Mouse (Mus musculus) intestine, embryonic 14.5 days (tissue): ENCODE measurements around the gene Large1. TPM values are rescaled to one million over a fixed set of nuclear protein-coding genes. Genes with fewer than 3 reads are reported as not detected.
A peak's percentile ranks its signal among the peaks of the same experiment; 100 is the strongest.

ENCODE experiments used
- ATAC-seq: fragments of 200-750 bp; cut with Nextera tagmentation; replicated peaks from 2 replicates; pipeline ENCODE4 v1.8.0; 2017; ENCODE audit warnings: low read depth, moderate number of reproducible peaks, moderate TSS enrichment, moderate library complexity; ENCODE audit not compliant: low FRiP score, low TSS enrichment
- DNase-seq: peaks from one replicate; pipeline ENCODE4 v3.0.0-alpha.2; 2018; ENCODE audit warnings: low spot score
- H3K27ac ChIP-seq: fragments of 300-500 bp; sonication (generic); 2 replicates; pipeline ENCODE4 v1.5.1; 2014; ENCODE audit warnings: low read depth, mild to moderate bottlenecking, control low read depth
- H3K27me3 ChIP-seq: fragments of 300-500 bp; sonication (generic); replicated peaks from 2 replicates; pipeline ENCODE4 v1.6.1; 2014; ENCODE audit warnings: low read length, control low read depth; ENCODE audit not compliant: control insufficient read depth, insufficient read depth
- H3K36me3 ChIP-seq: fragments of 300-500 bp; sonication (generic); 2 replicates; pipeline ENCODE4 v1.6.1; 2014; ENCODE audit warnings: low read length, control low read depth; ENCODE audit not compliant: control insufficient read depth, insufficient read depth
- H3K4me1 ChIP-seq: fragments of 300-500 bp; sonication (generic); replicated peaks from 2 replicates; pipeline ENCODE4 v1.6.1; 2014; ENCODE audit warnings: low read length, control low read depth, mixed read lengths; ENCODE audit not compliant: control insufficient read depth, insufficient read depth
- H3K4me2 ChIP-seq: fragments of 300-500 bp; sonication (generic); 2 replicates; pipeline ENCODE4 v1.6.1; 2014; ENCODE audit warnings: low read length
- H3K4me3 ChIP-seq: fragments of 300-500 bp; sonication (generic); 2 replicates; pipeline ENCODE4 v1.5.1; 2014; ENCODE audit warnings: low read depth, low read length, control low read depth, mixed read lengths
- H3K9ac ChIP-seq: fragments of 300-500 bp; sonication (generic); 2 replicates; pipeline ENCODE4 v1.6.1; 2014; ENCODE audit warnings: mild to moderate bottlenecking, low read length
- H3K9me3 ChIP-seq: fragments of 300-500 bp; sonication (generic); 2 replicates; pipeline ENCODE4 v1.6.1; 2016; ENCODE audit warnings: low read length, control low read depth; ENCODE audit not compliant: control insufficient read depth
- WGBS: fragments of 180-500 bp; shearing (Covaris S2); extraction: QIAGEN DNeasy Blood & Tissue Kit; methylation state at CpG from one replicate; pipeline ENCODE4 v1.1.7; 2014; 5-methylcytosine and 5-hydroxymethylcytosine counted together
- polyA plus RNA-seq: library from polyadenylated mRNA; unstranded; fragments of >200 nt; fragmentation: Nextera tagmentation; extraction: Ambion mirVana; gene quantifications from 2 replicates; pipeline ENCODE4 v1.2.1, GENCODE M21; 2014

Large1 gene
- polyA plus RNA-seq, 1 experiment from 2014 or later: 14.6 TPM

DNA sequence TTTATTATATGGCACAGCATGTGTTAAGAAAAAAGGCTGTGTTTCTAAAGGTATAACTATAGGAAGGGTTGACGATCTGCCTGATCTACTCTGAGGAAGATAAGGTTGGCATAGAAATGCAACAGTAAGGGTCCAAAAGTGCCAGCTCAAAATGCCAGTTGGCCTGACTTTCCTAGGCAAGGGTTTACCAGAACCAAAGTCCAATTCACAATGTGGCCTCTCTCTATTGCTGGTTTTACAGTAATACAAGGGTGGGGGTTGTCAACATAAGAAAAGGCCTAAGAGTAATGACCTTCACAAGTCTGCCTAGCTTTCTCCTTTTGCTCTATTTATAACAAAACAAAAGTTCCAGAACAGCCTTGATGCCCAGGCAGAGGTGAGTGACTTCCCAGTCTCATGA lies 166.0 kb downstream of the Large1 start:
- Histone ChIP-seq H3K4me1 (no peaks in the 10 kb centered on the region), H3K27ac (no peak overlapping the region), H3K4me2 (no peak overlapping the region), H3K9me3 (no peaks in the 10 kb centered on the region), H3K27me3 (no peaks in the 10 kb centered on the region), H3K36me3 (no peaks in the 10 kb centered on the region), H3K9ac (no peak overlapping the region), H3K4me3 (no peak overlapping the region)
- no peak for DNase-seq
- ATAC-seq: no peak
- WGBS: 96% methylated on average over 1 of the region's 1 CpGs

DNA sequence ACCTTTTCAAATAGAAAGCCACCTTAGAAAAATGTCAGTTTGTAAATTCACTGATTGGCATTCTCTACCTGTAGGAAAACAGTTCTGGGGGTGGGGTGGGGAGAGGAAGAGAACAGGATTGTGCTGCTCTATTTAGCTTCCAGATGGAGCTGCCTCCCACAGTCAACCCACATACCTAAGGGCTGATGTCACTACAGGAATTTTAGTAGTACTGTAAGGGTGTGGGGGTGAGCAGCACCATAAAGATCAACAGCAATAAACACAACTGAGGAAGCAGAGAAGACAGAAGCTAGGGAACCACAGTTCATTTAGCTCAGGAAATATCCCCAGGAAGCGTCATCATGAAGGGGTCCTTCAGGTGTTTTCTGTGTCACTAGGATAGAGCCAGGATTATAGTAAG lies 174.9 kb downstream of the Large1 start:
- Histone ChIP-seq H3K9me3 (no peaks in the 10 kb centered on the region), H3K4me1 (no peaks in the 10 kb centered on the region; the same call in 1 of the 2 replicates), H3K9ac (no peak overlapping the region), H3K4me3 (no peak overlapping the region), H3K4me2 (no peak overlapping the region), H3K36me3 (no peaks in the 10 kb centered on the region), H3K27me3 (no peaks in the 10 kb centered on the region), H3K27ac (no peak overlapping the region)
- 55% methylated on average over 1 of the region's 1 CpGs for WGBS
- DNase-seq: no peak
- ATAC-seq: peak; percentile 79; the same call in 1 of the 2 replicates

DNA sequence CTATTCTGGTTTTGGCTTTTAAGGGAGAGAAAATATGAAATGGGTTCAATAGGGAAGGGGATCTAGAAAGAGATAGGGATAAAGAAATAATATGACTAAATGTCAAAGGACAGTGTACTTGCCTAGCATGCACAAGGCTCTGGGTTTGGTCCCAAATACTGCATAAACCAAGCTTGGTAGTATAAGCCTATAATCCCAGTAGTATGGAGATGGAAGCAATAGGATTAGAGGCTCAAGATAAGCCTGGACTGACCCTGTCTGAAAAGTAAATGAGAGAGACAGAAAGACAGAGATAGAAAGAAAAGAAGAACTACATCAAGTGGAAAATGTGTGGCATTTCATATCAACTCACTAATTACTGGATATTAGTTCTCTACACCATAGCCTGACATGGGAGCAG lies 180.7 kb downstream of the Large1 start:
- Histone ChIP-seq H3K4me3 (no peak overlapping the region), H3K9ac (no peak overlapping the region), H3K4me1 (no peaks in the 10 kb centered on the region), H3K4me2 (no peak overlapping the region), H3K9me3 (no peaks in the 10 kb centered on the region), H3K36me3 (no peaks in the 10 kb centered on the region), H3K27ac (no peak overlapping the region), H3K27me3 (no peaks in the 10 kb centered on the region)
- no peak for ATAC-seq
- DNase-seq: no peak

DNA sequence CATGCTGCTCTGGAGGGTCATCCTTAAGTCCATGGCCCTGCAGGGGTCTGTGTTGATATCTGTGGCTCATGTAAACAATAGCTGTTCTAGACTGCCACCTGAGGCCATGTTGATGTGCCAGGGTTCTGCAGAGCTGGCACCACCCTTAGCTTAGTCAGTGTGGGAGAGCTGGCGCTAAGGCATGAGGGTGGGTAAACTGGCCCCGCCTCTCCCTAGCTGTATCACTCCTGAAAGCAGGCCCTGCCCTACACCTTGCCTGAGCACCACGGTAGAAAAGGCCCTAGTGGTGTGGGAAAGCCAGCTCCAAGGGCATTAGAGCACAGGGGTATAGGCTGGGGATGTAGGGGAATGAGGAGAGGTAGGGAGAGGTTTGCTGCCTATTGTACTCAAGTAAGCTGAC lies 191.3 kb downstream of the Large1 start:
- no peak overlapping the region for H3K4me2 ChIP-seq
- WGBS: 69% methylated on average over 3 of the region's 3 CpGs
- H3K4me1 ChIP-seq: no peaks in the 10 kb centered on the region
- no peak for DNase-seq
- H3K9me3 ChIP-seq: no peaks in the 10 kb centered on the region
- H3K9ac ChIP-seq: no peak overlapping the region
- no peak for ATAC-seq
- no peaks in the 10 kb centered on the region for H3K27me3 ChIP-seq
- H3K4me3 ChIP-seq: no peak overlapping the region
- no peak overlapping the region for H3K27ac ChIP-seq
- H3K36me3 ChIP-seq: no peaks in the 10 kb centered on the region

DNA sequence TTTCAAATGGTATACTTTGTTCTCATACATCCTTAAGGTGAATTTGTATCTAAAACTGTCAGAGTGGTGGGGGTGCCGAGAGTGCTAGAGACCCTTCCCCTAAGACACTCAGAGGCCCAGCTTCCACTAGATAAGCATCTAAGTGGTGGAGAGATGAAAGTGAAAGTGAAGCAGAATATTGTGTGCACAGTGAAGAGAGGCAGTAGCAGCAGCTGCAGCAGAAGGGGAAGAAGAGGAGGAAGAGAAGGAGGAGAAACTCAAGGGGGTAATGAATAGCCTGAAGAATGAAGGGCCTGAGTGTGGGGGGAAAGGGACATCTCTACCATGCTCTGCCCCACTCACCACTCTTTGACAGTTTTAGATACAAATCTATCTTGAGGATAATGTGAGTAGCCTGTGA lies 191.8 kb downstream of the Large1 start:
- Histone ChIP-seq H3K4me3 (no peak overlapping the region), H3K4me2 (no peak overlapping the region), H3K27ac (no peak overlapping the region), H3K4me1 (no peaks in the 10 kb centered on the region), H3K9me3 (no peaks in the 10 kb centered on the region), H3K9ac (no peak overlapping the region), H3K36me3 (no peaks in the 10 kb centered on the region), H3K27me3 (no peaks in the 10 kb centered on the region)
- 65% methylated on average over 1 of the region's 1 CpGs for WGBS
- ATAC-seq (no peak), DNase-seq (no peak)

DNA sequence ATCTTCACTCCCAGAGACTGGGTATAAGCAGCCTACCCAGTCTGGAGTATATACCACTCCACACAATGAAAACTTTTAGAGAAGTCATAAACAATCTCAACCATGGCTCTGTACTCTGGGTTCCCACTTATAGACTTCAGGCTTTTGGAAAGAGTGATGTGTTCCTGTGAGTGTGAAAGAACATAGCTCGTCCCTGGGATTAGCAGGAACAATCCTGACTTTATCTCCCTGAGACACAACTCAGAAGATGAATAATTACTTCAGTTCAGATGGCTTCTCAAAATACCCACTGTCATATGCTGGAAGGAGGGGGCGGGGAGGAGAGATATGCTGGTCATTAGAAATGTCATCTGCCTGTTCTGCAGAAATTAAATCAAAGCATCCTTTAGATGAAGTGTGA lies 192.4 kb downstream of the Large1 start:
- no peak overlapping the region for H3K27ac ChIP-seq
- H3K36me3 ChIP-seq: no peaks in the 10 kb centered on the region
- WGBS: 60% methylated on average over 2 of the region's 2 CpGs
- H3K4me1 ChIP-seq: no peaks in the 10 kb centered on the region
- H3K27me3 ChIP-seq: no peaks in the 10 kb centered on the region
- H3K4me3 ChIP-seq: no peak overlapping the region
- ATAC-seq (no peak), DNase-seq (no peak)
- H3K4me2 ChIP-seq: no peak overlapping the region
- H3K9me3 ChIP-seq: no peaks in the 10 kb centered on the region
- H3K9ac ChIP-seq: no peak overlapping the region

DNA sequence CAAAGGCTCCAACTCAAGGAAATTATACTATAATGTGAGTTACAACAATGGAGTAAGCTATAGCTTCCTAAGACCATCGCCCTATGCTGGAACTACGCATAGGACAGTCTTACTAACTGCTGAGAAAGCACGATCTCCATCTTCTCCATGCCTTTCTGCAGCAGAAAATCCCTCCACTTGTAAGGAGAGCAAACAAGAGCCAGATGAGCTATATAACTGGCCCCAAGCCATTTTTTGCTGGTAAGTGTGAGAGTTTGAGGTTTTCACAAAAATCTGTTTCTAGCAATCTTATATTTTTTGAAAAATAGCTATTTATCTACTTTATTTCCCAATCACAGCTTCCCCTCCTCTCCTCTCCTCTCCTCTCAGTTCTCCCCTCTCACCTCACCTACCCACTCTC lies 206.1 kb downstream of the Large1 start:
- Histone ChIP-seq H3K9ac (no peak overlapping the region), H3K36me3 (no peaks in the 10 kb centered on the region), H3K4me1 (no peaks in the 10 kb centered on the region), H3K4me3 (no peak overlapping the region), H3K4me2 (no peak overlapping the region), H3K9me3 (no peaks in the 10 kb centered on the region), H3K27me3 (no peaks in the 10 kb centered on the region), H3K27ac (no peak overlapping the region)
- ATAC-seq (no peak), DNase-seq (no peak)
- WGBS: 93% methylated on average over 3 of the region's 3 CpGs

DNA sequence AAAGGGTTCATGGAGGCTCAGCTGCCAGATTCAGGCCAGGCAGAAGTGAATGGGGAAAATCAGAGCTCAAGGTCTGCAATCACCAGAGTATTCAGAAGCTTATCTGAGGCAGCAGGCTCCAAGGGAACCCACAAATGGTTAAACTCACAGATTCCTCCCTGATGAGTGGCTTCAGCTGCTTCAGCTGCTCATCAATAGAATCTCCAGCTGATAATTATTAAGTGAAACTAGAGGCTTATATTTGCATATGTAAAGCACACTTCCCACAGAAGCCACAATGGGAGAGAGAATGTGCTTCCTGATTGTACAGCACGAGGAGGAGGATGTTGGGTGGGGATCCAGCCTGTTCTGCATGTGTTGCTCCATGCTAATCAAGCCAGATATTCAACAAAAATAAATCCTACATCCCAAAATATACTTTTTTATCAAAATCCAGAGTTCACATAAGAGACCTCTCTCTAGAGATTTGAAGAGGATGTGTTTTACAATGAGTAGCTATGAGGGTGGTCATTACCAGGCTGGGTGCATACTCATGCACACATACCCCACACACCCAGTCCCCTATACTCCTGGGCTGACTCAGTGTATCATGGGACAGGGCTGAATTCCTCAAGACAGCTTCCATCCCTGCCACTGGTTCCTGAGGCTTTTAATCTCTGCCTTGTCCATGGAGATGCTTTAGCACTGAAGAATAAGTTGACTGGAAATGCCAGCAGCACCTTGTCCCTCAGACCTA lies 210.5 kb downstream of the Large1 start:
- WGBS: 44% methylated on average over 1 of the region's 1 CpGs
- Histone ChIP-seq H3K4me1 (no peaks in the 10 kb centered on the region), H3K9me3 (no peaks in the 10 kb centered on the region), H3K4me3 (no peak overlapping the region), H3K27me3 (no peaks in the 10 kb centered on the region), H3K4me2 (no peak overlapping the region), H3K9ac (no peak overlapping the region), H3K27ac (no peak overlapping the region), H3K36me3 (no peaks in the 10 kb centered on the region)
- no peak for DNase-seq
- no peak for ATAC-seq

DNA sequence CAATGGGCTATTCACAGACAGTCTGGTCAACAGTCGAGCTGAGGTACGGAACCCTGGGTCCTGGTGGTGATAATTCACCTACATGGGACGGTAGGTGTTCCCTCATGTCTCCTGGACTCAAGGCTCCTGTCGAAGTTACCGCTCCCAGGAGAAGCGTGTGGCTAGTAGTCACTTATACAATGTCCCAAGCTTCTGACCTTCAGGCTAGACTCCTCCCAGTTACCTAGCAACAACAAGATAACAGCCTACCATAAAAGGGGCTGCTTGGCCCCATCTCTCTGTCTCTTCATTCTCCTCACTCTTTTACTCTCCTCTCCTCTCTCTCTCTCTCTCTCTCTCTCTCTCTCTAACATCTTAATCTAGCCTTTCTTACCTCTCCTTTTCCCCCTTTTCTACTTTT lies 217.9 kb downstream of the Large1 start:
- no peak overlapping the region for H3K4me2 ChIP-seq

More for the DNA sequence above, 217.9 kb downstream of the Large1 start:
- Histone ChIP-seq H3K4me3 (no peak overlapping the region), H3K36me3 (0 out of 2 replicates have a peak, but pooled peaks cover 6% of the 10 kb centered on the region), H3K9ac (no peak overlapping the region), H3K27me3 (no peaks in the 10 kb centered on the region), H3K27ac (no peak overlapping the region), H3K9me3 (no peaks in the 10 kb centered on the region), H3K4me1 (peaks cover 3% of the 10 kb centered on the region; the same call in 1 of the 2 replicates)
- ATAC-seq (no peak; the same call in 1 of the 2 replicates), DNase-seq (no peak)
- WGBS: 63% methylated on average over 6 of the region's 6 CpGs
